Mouse (Mus musculus) ES-Bruce4 (cell line): ENCODE data around the gene 1700113H08Rik.

Experiments used
- CTCF ChIP-seq: IDR thresholded peaks from one replicate; pipeline ENCODE4 v1.8.1; 2011; ENCODE audit warnings: low read depth, low read length
- EP300 ChIP-seq: IDR thresholded peaks from 2 replicates; pipeline ENCODE4 v1.6.1; 2011; ENCODE audit warnings: low read depth, low read length; ENCODE audit not compliant: insufficient read depth

GRCm38 (mm10) chr10:87212854-87213253 lies 155.0 kb downstream of the 1700113H08Rik start:
- TF ChIP-seq CTCF, result no peak
- no peak for TF ChIP-seq EP300
